Mouse (Mus musculus) forebrain, embryonic 15.5 days (tissue): ENCODE measurements at regions not wholly inside any gene's neighbourhood (a gene's known extent, or its start where the extent isn't known, plus 50 kb on each side); places are given as distances from the start of the nearest gene placed in this dataset.

Experiments
- ATAC-seq: fragments of 200-750 bp; cut with Nextera tagmentation; replicated peaks from 2 replicates; pipeline ENCODE4 v1.8.0; 2017; ENCODE audit warnings: mild to moderate bottlenecking, moderate TSS enrichment, moderate library complexity
- H3K27ac ChIP-seq: fragments of 300-500 bp; sonication (generic); replicated peaks from 2 replicates; pipeline ENCODE4 v1.5.1; 2015; ENCODE audit warnings: mild to moderate bottlenecking, inconsistent platforms
- H3K27me3 ChIP-seq: fragments of 300-500 bp; sonication (generic); 2 replicates; pipeline ENCODE4 v1.6.1; 2015; ENCODE audit warnings: inconsistent platforms
- H3K36me3 ChIP-seq: fragments of 300-500 bp; sonication (generic); 2 replicates; pipeline ENCODE4 v1.6.1; 2015; ENCODE audit warnings: mild to moderate bottlenecking, inconsistent platforms
- H3K4me1 ChIP-seq: fragments of 300-500 bp; sonication (generic); 2 replicates; pipeline ENCODE4 v1.6.1; 2015; ENCODE audit warnings: inconsistent platforms
- H3K4me2 ChIP-seq: fragments of 300-500 bp; sonication (generic); replicated peaks from 2 replicates; pipeline ENCODE4 v1.6.1; 2015; ENCODE audit warnings: mild to moderate bottlenecking, inconsistent platforms
- H3K4me3 ChIP-seq: fragments of 300-500 bp; sonication (generic); 2 replicates; pipeline ENCODE4 v1.5.1; 2015; ENCODE audit warnings: mild to moderate bottlenecking, inconsistent platforms
- H3K9ac ChIP-seq: fragments of 300-500 bp; sonication (generic); replicated peaks from 2 replicates; pipeline ENCODE4 v1.6.1; 2015; ENCODE audit warnings: mild to moderate bottlenecking, inconsistent platforms
- H3K9me3 ChIP-seq: fragments of 300-500 bp; sonication (generic); 2 replicates; pipeline ENCODE4 v1.6.1; 2016; ENCODE audit warnings: inconsistent platforms
- WGBS: fragments of 180-500 bp; shearing (Covaris S2); methylation state at CpG from one replicate; pipeline ENCODE4 v1.1.7; 2015; ENCODE audit warnings: mixed read lengths; 5-methylcytosine and 5-hydroxymethylcytosine counted together

- Histone ChIP-seq H3K9me3 (no peaks in the 10 kb centered on the region), H3K9ac (no peak overlapping the region), H3K27me3 (no peaks in the 10 kb centered on the region), H3K4me1 (no peaks in the 10 kb centered on the region; the same call in 1 of the 2 replicates), H3K27ac (no peak overlapping the region), H3K4me3 (no peak overlapping the region), H3K36me3 (no peaks in the 10 kb centered on the region), H3K4me2 (no peak overlapping the region)
- ATAC-seq = no peak; the same call in 1 of the 2 replicates
- WGBS = 22% methylated on average over 5 of the region's 5 CpGs
These were observed 459.1 kb downstream of the Nsun3 start for GRCm38 (mm10) chr16:62327378-62328036.

GRCm38 (mm10) chr16:62325534-62326244 lies 460.9 kb downstream of the Nsun3 start:
- Histone ChIP-seq H3K4me1 (no peaks in the 10 kb centered on the region; the same call in 1 of the 2 replicates), H3K4me2 (no peak overlapping the region), H3K9me3 (no peaks in the 10 kb centered on the region), H3K4me3 (no peak overlapping the region), H3K36me3 (no peaks in the 10 kb centered on the region), H3K27ac (no peak overlapping the region), H3K9ac (no peak overlapping the region), H3K27me3 (no peaks in the 10 kb centered on the region)
- WGBS = 66% methylated on average over 3 of the region's 3 CpGs
- ATAC-seq = no peak

GRCm38 (mm10) chr16:62322809-62323208 lies 463.8 kb downstream of the Nsun3 start:
- no peak overlapping the region for H3K27ac ChIP-seq
- H3K9ac ChIP-seq = no peak overlapping the region
- H3K27me3 ChIP-seq = no peaks in the 10 kb centered on the region
- H3K4me2 ChIP-seq = no peak overlapping the region
- WGBS = 81% methylated on average over 1 of the region's 1 CpGs
- H3K36me3 ChIP-seq = no peaks in the 10 kb centered on the region
- no peak for ATAC-seq
- H3K9me3 ChIP-seq = no peaks in the 10 kb centered on the region
- H3K4me1 ChIP-seq = no peaks in the 10 kb centered on the region; the same call in 1 of the 2 replicates
- H3K4me3 ChIP-seq = no peak overlapping the region

GRCm38 (mm10) chr16:62288948-62289347 lies 497.7 kb downstream of the Nsun3 start:
- Histone ChIP-seq H3K36me3 (no peaks in the 10 kb centered on the region), H3K4me2 (no peak overlapping the region), H3K27ac (no peak overlapping the region), H3K4me1 (no peaks in the 10 kb centered on the region), H3K27me3 (no peaks in the 10 kb centered on the region), H3K9me3 (no peaks in the 10 kb centered on the region), H3K4me3 (no peak overlapping the region), H3K9ac (no peak overlapping the region)
- 42% methylated on average over 3 of the region's 3 CpGs for WGBS
- no peak for ATAC-seq
